ENCODE assay signal across 10 mouse cellular contexts in the genomic region with DNA sequence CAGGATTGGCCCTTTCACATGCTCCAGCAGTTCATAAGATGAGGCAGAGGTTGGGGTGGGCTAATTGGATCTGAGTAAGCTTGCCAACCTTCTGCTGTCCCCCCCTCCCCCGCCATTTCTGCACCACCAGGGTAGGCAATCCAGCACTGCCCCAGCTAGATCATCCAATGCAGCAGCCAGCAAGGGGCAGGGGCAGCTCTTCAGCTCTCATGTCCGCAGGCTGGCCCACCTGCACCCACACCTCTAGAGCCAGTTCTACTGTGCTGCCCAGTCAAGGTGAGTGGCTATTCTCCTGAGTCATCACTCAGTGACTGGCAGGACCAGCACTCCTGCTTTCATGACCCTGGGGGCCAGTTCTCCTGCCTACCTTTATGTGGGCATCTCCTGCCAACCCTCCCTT.
"Had no signal": no experiment of that assay in that cellular context is flagged by ENCODE, and none has a peak within 500 bp of the region (broad histone marks: within the 10 kb centered on the region; RNA-seq: fewer than 3 reads in every experiment).

No protein-coding gene starts in this region.

- H3K9me3 ChIP-seq: limb, embryonic 15.5 days; liver, embryonic 12.5 days had no signal

- H3K4me2 ChIP-seq: limb, embryonic 15.5 days; liver, embryonic 12.5 days; lung, embryonic 14.5 days had no signal

- H3K36me3 ChIP-seq: limb, embryonic 15.5 days; liver, embryonic 12.5 days had no signal

- DNase-seq: kidney, adult 2 months; left cerebral cortex, postnatal 4 days; lung, embryonic 14.5 days; lung, postnatal 14 days; thymus, postnatal 4 days had no signal

- H3K4me3 ChIP-seq: limb, embryonic 15.5 days; liver, embryonic 12.5 days had no signal

- H3K27ac ChIP-seq: kidney, postnatal 0 days; limb, embryonic 15.5 days; liver, embryonic 12.5 days; stomach, postnatal 0 days had no signal

- H3K4me1 ChIP-seq: limb, embryonic 15.5 days; liver, embryonic 12.5 days had no signal

- ATAC-seq: intestine, embryonic 16.5 days; liver, embryonic 12.5 days had no signal

- H3K9ac ChIP-seq: limb, embryonic 15.5 days; liver, embryonic 12.5 days; lung, embryonic 14.5 days had no signal

- H3K27me3 ChIP-seq: limb, embryonic 15.5 days; liver, embryonic 12.5 days had no signal
